Mouse (Mus musculus): ENCODE results near the gene Rexo1.

Gene Rexo1

DNA sequence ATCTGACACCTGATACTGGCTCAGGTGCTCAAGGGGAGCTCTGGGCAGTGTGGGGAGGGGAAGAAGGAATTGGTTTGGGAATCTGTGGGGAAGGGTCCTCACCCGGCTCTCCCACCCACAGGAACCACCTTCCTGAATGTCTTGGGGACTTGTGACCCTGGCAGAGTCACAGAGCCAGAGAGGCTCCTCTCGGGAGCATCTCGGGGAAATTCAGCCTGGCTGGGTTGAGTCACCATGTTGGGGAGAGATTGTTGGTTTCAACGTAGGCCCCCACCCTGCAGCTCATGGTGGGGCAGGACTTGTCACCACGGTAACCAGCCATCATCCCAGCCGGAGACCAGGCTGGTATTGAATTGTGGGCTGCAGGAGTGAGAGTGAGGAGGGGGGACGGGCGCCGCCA lies 56.6 kb downstream of the Rexo1 start:
- no peak for DNase-seq (ENCODE audit: low spot score)

DNA sequence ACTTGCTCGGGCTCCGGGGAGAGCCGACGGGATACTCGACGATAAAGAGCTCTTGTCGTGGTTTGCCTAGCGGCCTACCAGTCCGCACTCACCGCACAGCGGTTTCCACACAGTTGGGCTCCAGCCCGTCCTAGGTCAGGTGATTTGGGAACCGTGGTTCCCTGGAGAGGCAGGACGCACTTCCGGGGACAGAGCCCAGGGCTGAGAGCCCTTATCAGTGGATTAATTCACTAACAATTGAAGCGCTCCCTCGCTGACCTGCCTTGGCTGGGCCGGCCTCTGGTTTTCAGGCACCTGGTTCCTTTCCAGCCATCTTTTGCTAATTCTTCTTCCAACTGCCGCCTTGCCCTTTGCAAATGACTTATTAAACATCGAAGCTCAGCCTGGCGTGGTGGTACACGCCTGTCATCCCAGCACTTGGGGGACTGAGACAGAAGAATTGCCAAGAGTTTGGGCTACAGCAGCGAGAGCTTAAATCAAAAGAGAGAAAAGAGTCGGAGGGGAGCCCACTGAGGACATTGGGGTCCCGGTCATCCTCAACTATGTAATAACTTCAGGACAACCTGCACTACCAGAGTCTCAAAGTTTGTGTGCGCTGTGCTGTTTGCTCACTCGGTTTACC lies 57.6 kb downstream of the Rexo1 start:
- DNase-seq (ENCODE audit: low spot score) = no peak

DNA sequence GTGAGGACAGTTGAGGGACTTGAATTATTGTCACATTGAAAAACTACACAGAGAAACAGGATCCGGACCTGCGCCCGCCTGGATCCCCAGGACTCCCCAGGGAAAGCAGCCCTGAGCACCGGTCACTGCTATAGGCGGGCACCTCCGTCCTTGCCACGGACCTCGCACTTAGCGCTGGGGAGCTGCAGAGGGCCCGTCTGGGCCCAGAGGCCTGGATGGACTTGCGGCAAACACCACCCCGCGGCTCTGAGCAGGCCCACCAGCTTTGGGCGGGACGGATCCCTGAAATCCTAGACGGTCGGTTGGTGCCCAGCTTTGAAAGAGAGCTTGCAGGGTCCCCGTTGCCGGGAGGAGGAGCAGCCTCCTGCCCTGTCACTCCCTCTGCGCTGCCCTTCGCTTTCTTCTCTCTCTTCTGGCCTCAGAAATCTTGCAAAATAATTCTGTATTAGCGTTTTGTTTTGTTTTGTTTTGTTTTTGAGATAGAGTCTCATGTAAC lies 58.5 kb downstream of the Rexo1 start:
- no peak for DNase-seq (ENCODE audit: low spot score)

DNA sequence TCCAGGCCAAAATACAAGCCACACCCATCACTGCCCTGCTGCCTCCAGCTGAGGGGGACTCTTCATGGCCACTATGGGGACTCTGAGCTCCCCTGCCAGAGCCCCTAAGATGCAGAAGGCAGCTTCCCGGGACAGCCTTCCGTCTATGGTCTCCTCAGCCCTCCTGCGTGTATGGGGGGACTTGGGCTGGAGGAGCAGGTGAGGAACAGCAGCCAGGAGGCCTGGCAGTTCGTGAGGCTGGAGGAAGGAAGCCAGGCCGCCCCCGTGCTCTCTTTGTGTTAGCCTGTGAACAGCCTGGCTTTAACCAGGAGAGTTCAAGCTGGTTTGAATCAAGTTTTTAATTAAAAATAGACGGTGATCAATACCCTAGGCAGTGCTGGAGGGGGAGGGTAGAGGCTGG lies 59.1 kb downstream of the Rexo1 start:
- DNase-seq (ENCODE audit: low spot score) = no peak

DNA sequence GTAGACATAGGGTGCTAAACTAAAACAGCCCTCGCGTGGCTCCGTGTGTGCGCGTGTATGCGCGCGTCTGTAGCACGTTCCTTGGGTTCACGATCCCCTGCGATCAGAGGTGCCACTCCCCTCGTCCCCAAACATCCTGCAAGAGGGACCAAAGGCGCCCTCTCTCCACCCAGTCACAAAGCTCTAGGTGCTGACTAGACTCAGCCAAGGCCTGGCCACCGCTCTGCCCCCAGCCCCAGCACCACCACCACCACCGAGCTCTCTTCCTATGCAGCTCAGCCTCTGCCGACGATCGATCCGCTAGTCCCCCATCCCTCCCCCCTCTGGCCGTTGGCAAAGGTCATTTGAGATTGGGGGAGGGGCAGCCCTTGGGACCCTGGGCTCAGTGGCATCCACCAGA lies 64.9 kb downstream of the Rexo1 start:
- DNase-seq (ENCODE audit: low spot score) = no peak

DNA sequence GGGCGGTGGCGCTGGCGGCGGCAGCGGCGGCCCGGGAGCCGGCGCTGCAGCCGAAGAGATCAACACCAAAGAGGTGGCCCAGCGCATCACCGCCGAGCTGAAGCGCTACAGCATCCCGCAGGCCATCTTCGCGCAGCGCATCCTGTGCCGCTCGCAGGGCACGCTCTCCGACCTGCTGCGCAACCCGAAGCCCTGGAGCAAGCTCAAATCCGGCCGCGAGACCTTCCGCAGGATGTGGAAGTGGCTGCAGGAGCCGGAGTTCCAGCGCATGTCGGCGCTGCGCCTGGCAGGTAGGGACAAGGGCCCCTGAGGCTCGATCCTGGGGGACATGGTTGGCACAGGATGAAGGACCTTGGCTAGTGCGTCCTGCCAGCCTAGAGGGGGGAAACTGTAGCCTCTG lies 65.5 kb downstream of the Rexo1 start:
- DNase-seq (ENCODE audit: low spot score) = no peak

DNA sequence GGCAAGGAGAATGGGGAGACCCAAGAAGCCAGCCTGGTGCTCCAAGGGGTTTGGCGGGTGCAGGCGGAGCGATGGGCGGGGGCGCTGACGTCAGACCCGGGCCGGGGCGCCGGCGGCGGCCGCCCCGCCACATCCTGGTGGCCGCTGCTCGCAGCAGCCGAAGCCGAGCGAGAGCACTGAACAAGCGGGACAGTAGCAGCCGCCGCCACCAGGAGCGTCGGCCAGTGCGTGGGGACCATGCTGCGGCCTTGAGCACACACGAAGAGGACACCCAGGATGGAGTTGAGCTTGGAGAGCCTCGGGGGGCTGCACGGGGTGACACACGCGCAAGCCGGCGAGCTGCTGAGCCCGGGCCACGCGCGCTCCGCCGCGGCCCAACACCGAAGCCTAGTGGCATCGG lies 66.6 kb downstream of the Rexo1 start, which contains the start of gene Onecut3:
Gene Onecut3, plus strand, starts transcription at position 104 of the 400 bp plus-strand sequence.
- no peak for DNase-seq (ENCODE audit: low spot score)

Measured in layer of hippocampus, adult 9-10 months (tissue).